20 mouse cellular contexts compared by ENCODE assay signal in genomic region chr6:107378489-107378888, GRCm38 (mm10).
DNase-seq lines count a peak whose midpoint lies in the region; ATAC-seq and TF ChIP-seq lines count a peak whose summit lies in the region.
"Had no signal": no experiment of that assay in that cellular context is flagged by ENCODE, and none has a peak within 500 bp of the region (broad histone marks: within the 10 kb centered on the region; RNA-seq: fewer than 3 reads in every experiment).

No protein-coding gene starts in this region.

- no peak overlapping the region for H3K27ac ChIP-seq in intestine, embryonic 15.5 days
- H3K27ac ChIP-seq in intestine, embryonic 16.5 days (ENCODE audit: low read length): no peak overlapping the region
- H3K27ac ChIP-seq in intestine, postnatal 0 days (ENCODE audit: low read depth, low read length): no peak overlapping the region

- no peak for TF ChIP-seq CTCF in intestine, postnatal 0 days (IDR thresholded peaks at IDR 0.05; ENCODE audit: low read depth)

- H3K36me3 ChIP-seq in intestine, embryonic 15.5 days: no peaks in the 10 kb centered on the region
- no peaks in the 10 kb centered on the region for H3K36me3 ChIP-seq in intestine, embryonic 16.5 days (ENCODE audit: control insufficient read depth, insufficient read depth, low read length)
- no peaks in the 10 kb centered on the region for H3K36me3 ChIP-seq in intestine, postnatal 0 days (ENCODE audit: control insufficient read depth, insufficient read depth)
- H3K36me3 ChIP-seq: G1E had no signal

- H3K4me3 ChIP-seq in intestine, embryonic 15.5 days (replicated peaks): no peak overlapping the region
- H3K4me3 ChIP-seq in intestine, embryonic 16.5 days (ENCODE audit: low read length): no peak overlapping the region
- no peak overlapping the region for H3K4me3 ChIP-seq in intestine, postnatal 0 days (ENCODE audit: low read depth, low read length)

- H3K4me2 ChIP-seq in intestine, embryonic 15.5 days (replicated peaks): no peak overlapping the region
- H3K4me2 ChIP-seq in intestine, embryonic 16.5 days (ENCODE audit: low read depth, low read length): no peak overlapping the region
- H3K4me2 ChIP-seq in intestine, postnatal 0 days (replicated peaks; ENCODE audit: low read depth): no peak overlapping the region

- intact Hi-C loops in heart, postnatal 14 days (cut with DNase I): no loop called here

- H3K9me3 ChIP-seq in intestine, embryonic 15.5 days: no peaks in the 10 kb centered on the region
- no peaks in the 10 kb centered on the region for H3K9me3 ChIP-seq in intestine, embryonic 16.5 days (ENCODE audit: control insufficient read depth, low read length)
- H3K9me3 ChIP-seq in intestine, postnatal 0 days (ENCODE audit: control insufficient read depth): no peaks in the 10 kb centered on the region

- H3K4me1 ChIP-seq in intestine, embryonic 15.5 days (replicated peaks): no peaks in the 10 kb centered on the region
- no peaks in the 10 kb centered on the region for H3K4me1 ChIP-seq in intestine, embryonic 16.5 days (ENCODE audit: control insufficient read depth, insufficient read depth, low read length)
- no peaks in the 10 kb centered on the region for H3K4me1 ChIP-seq in intestine, postnatal 0 days (replicated peaks; ENCODE audit: control insufficient read depth, insufficient read depth, low read length)

- no peak overlapping the region for H3K9ac ChIP-seq in intestine, embryonic 15.5 days
- H3K9ac ChIP-seq in intestine, embryonic 16.5 days (ENCODE audit: low read depth, low read length): no peak overlapping the region
- H3K9ac ChIP-seq in intestine, postnatal 0 days (ENCODE audit: low read depth, low read length): no peak overlapping the region

- peak; percentile 81 for ATAC-seq in intestine, embryonic 15.5 days
- peak; percentile 92 for ATAC-seq in intestine, embryonic 16.5 days
- ATAC-seq in intestine, postnatal 0 days: peak; percentile 60; the same call in 1 of the 2 replicates
- ATAC-seq: activated CD4-positive, CD25-positive, alpha-beta regulatory T cell, adult 4 months; CD4-positive, CD25-positive, alpha-beta regulatory T cell, adult 4 months; Patski had no signal

- no peaks in the 10 kb centered on the region for H3K27me3 ChIP-seq in intestine, embryonic 15.5 days (replicated peaks)
- no peaks in the 10 kb centered on the region for H3K27me3 ChIP-seq in intestine, embryonic 16.5 days (replicated peaks; ENCODE audit: control insufficient read depth, insufficient read depth, low read length)
- no peaks in the 10 kb centered on the region for H3K27me3 ChIP-seq in intestine, postnatal 0 days (replicated peaks; ENCODE audit: control insufficient read depth, insufficient read depth, low read length)

- DNase-seq in neural tube, embryonic 10.5 days (ENCODE audit: extremely low spot score, low spot score): no peak
- no peak for DNase-seq in frontal cortex, postnatal 14 days (ENCODE audit: low spot score in 2 of 2)
- DNase-seq in heart, postnatal 14 days: no peak
- DNase-seq: adrenal gland, adult 2 months; adrenal gland, adult 8-10 months; adrenal gland, postnatal 10 days; adrenal gland, postnatal 14 days; adrenal gland, postnatal 25 days; adrenal gland, postnatal 36 days; B cell, adult 2 months; cerebellum, adult 11 months; cerebellum, adult 11-12 months; cerebellum, adult 18-20 months had no signal

- WGBS in intestine, embryonic 15.5 days: 55% methylated on average over 1 of the region's 1 CpGs
- 57% methylated on average over 1 of the region's 1 CpGs for WGBS in intestine, embryonic 16.5 days
- 40% methylated on average over 1 of the region's 1 CpGs for WGBS in intestine, postnatal 0 days
